Mouse (Mus musculus) midbrain, postnatal 0 days (tissue): ENCODE measurements around the gene Ston1. TPM values are rescaled to one million over a fixed set of nuclear protein-coding genes. Genes with fewer than 3 reads are reported as not detected.
A peak's percentile ranks its signal among the peaks of the same experiment; 100 is the strongest.

ENCODE experiments used
- ATAC-seq: fragments of 200-750 bp; cut with Nextera tagmentation; 2 replicates; pipeline ENCODE4 v1.8.0; 2017; ENCODE audit warnings: moderate number of reproducible peaks, mild to moderate bottlenecking, moderate TSS enrichment, moderate library complexity; ENCODE audit not compliant: low FRiP score
- DNase-seq: peaks from one replicate; pipeline ENCODE4 v3.0.0-alpha.2; 2015; ENCODE audit warnings: low spot score
- H3K27ac ChIP-seq: fragments of 300-500 bp; sonication (generic); 2 replicates; pipeline ENCODE4 v1.5.1; 2014; ENCODE audit warnings: low read depth, mild to moderate bottlenecking, low read length, mixed read lengths
- H3K27me3 ChIP-seq: fragments of 300-500 bp; sonication (generic); 2 replicates; pipeline ENCODE4 v1.6.1; 2014; ENCODE audit warnings: low read length, control low read depth, mixed read lengths; ENCODE audit not compliant: insufficient read depth
- H3K36me3 ChIP-seq: fragments of 300-500 bp; sonication (generic); 2 replicates; pipeline ENCODE4 v1.6.1; 2014; ENCODE audit warnings: low read length, control low read depth, mixed read lengths; ENCODE audit not compliant: insufficient read depth
- H3K4me1 ChIP-seq: fragments of 300-500 bp; sonication (generic); 2 replicates; pipeline ENCODE4 v1.6.1; 2014; ENCODE audit warnings: mild to moderate bottlenecking, control low read depth, antibody characterized with exemption, low read length, mixed read lengths; ENCODE audit not compliant: insufficient read depth
- H3K4me2 ChIP-seq: fragments of 300-500 bp; sonication (generic); 2 replicates; pipeline ENCODE4 v1.6.1; 2014; ENCODE audit warnings: low read depth, mild to moderate bottlenecking, low read length, mixed read lengths; ENCODE audit not compliant: poor library complexity, severe bottlenecking
- H3K4me3 ChIP-seq: fragments of 300-500 bp; sonication (generic); 2 replicates; pipeline ENCODE4 v1.5.1; 2014; ENCODE audit warnings: low read depth, mild to moderate bottlenecking, low read length, moderate library complexity
- H3K9ac ChIP-seq: fragments of 300-500 bp; sonication (generic); replicated peaks from 2 replicates; pipeline ENCODE4 v1.6.1; 2014; ENCODE audit warnings: mild to moderate bottlenecking, low read length, moderate library complexity, mixed read lengths; ENCODE audit not compliant: poor library complexity, severe bottlenecking
- H3K9me3 ChIP-seq: fragments of 300-500 bp; sonication (generic); 2 replicates; pipeline ENCODE4 v1.6.1; 2016; ENCODE audit warnings: low read length, control low read depth
- CTCF ChIP-seq: IDR thresholded peaks from 2 replicates; pipeline ENCODE4 v1.5.1; 2016; ENCODE audit warnings: antibody characterized with exemption, mild to moderate bottlenecking
- WGBS: fragments of 180-500 bp; shearing (Covaris S2); extraction: QIAGEN DNeasy Blood & Tissue Kit; methylation state at CpG from one replicate; pipeline ENCODE4 v1.1.7; 2014; 5-methylcytosine and 5-hydroxymethylcytosine counted together
- polyA plus RNA-seq: library from polyadenylated mRNA; unstranded; fragments of >200 nt; fragmentation: Nextera tagmentation; extraction: Ambion mirVana; gene quantifications from 2 replicates; pipeline ENCODE4 v1.2.1, GENCODE M21; 2015
- total RNA-seq: library from RNA; depleted of rRNA; stranded (reverse); fragments of >200 nt; gene quantifications from 2 replicates; pipeline ENCODE4 v1.2.3, GENCODE M21; 2014

Gene Ston1
- total and polyA plus RNA-seq, 2 experiments from 2014 or later, result 1.3 to 4.0 TPM

DNA sequence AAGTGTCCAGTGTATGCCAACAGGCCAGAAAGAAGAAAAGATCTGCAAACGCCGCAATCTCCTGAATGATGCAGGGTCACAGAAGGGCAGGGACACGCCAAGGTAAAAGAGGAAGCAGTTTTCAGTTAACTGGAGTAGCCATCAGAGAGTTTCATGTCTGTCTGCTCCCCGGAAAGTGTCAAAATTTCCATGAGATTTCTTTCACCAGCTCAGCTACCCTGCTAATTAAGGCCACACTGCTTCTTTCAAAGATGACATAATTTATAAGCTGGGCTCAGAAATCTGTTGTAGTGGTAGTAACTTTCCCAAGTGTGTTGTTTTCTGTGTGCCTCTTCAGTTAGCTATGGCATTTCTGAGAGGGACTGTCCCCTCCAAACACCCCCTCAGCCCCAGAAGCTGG lies 1.4 kb upstream of the Ston1 start:
- H3K9me3 ChIP-seq, result no peaks in the 10 kb centered on the region
- ATAC-seq (no peak), DNase-seq (no peak)
- no peak overlapping the region for H3K9ac ChIP-seq
- H3K4me2 ChIP-seq, result no peak overlapping the region
- H3K27me3 ChIP-seq, result no peaks in the 10 kb centered on the region; the same call in 1 of the 2 replicates
- 0 out of 2 replicates have a peak, but pooled peaks cover 2% of the 10 kb centered on the region for H3K4me1 ChIP-seq
- no peak overlapping the region for H3K27ac ChIP-seq
- H3K36me3 ChIP-seq, result no peaks in the 10 kb centered on the region
- 75% methylated on average over 4 of the region's 4 CpGs for WGBS
- H3K4me3 ChIP-seq, result no peak overlapping the region
- no peak for TF ChIP-seq CTCF

DNA sequence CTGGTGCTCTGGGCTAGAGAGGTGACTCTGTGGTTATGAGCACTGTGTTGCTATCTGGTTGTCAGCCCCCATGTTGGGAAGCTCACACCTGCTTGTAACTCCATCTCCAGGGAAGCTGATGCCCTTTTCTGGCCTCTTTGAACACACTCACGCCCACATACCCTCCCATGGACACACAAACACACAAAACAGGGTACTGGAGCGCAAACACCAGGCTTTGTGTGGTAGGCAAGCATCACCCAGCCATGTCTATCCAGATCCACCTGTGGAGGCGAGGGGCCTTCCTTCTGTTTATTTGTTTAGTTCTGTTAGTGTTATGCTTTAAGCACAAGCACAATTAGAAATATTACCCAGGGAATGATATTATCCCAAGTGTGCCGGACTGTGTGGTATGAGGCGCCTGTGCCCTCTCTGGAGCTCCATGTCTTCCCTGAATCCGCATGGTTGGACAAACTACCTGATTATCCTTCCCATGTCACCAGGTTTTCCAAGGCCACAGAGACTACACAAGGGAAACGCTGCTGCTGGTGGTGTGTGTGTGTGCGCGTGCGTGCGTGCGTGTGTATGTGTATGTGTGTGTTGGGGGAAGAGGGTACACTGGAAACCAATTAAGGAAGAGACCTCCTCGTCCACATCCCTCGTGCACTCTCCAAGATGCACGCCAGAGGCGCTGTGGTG lies 801 bp upstream of the Ston1 start:
- H3K27me3 ChIP-seq, result no peaks in the 10 kb centered on the region; the same call in 1 of the 2 replicates
- DNase-seq (peak; percentile 89), ATAC-seq (no peak; the same call in 1 of the 2 replicates)
- H3K4me2 ChIP-seq, result peak overlapping the region; percentile 86
- H3K27ac ChIP-seq, result no peak overlapping the region; the same call in 1 of the 2 replicates
- WGBS, result 27% methylated on average over 16 of the region's 16 CpGs
- H3K36me3 ChIP-seq, result no peaks in the 10 kb centered on the region
- no peak overlapping the region; the same call in 1 of the 2 replicates for H3K9ac ChIP-seq
- H3K4me1 ChIP-seq, result 0 out of 2 replicates have a peak, but pooled peaks cover 2% of the 10 kb centered on the region
- peak; percentile 84 for TF ChIP-seq CTCF
- no peaks in the 10 kb centered on the region for H3K9me3 ChIP-seq
- H3K4me3 ChIP-seq, result peak overlapping the region; percentile 46

DNA sequence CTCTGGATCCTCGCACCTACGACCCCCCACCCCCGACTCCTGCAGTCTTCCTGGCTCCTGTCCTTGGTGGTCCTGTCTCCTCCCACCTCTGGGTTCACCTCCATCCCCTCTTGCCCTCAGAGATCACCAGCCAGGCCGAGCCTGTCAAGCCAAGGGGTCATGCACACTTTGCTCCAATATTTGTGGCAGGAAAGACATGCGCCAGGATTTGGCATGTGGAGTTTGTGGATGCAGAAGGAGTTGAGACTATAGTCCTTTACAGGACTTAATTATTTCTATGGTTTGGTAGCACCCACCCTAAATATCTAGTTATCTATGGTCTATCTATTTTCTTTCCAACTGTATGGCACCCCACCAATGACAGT lies 554 bp downstream of the Ston1 start:
- Histone ChIP-seq H3K4me2 (peak overlapping the region; percentile 86), H3K9ac (peak overlapping the region; percentile 63; the same call in 1 of the 2 replicates), H3K27ac (peak overlapping the region; percentile 9; the same call in 1 of the 2 replicates), H3K36me3 (no peaks in the 10 kb centered on the region), H3K4me1 (0 out of 2 replicates have a peak, but pooled peaks cover 2% of the 10 kb centered on the region), H3K9me3 (no peaks in the 10 kb centered on the region), H3K27me3 (no peaks in the 10 kb centered on the region; the same call in 1 of the 2 replicates), H3K4me3 (peak overlapping the region; percentile 46)
- ATAC-seq (no peak; the same call in 1 of the 2 replicates), DNase-seq (no peak)
- TF ChIP-seq CTCF, result no peak
- WGBS, result 16% methylated on average over 5 of the region's 5 CpGs

DNA sequence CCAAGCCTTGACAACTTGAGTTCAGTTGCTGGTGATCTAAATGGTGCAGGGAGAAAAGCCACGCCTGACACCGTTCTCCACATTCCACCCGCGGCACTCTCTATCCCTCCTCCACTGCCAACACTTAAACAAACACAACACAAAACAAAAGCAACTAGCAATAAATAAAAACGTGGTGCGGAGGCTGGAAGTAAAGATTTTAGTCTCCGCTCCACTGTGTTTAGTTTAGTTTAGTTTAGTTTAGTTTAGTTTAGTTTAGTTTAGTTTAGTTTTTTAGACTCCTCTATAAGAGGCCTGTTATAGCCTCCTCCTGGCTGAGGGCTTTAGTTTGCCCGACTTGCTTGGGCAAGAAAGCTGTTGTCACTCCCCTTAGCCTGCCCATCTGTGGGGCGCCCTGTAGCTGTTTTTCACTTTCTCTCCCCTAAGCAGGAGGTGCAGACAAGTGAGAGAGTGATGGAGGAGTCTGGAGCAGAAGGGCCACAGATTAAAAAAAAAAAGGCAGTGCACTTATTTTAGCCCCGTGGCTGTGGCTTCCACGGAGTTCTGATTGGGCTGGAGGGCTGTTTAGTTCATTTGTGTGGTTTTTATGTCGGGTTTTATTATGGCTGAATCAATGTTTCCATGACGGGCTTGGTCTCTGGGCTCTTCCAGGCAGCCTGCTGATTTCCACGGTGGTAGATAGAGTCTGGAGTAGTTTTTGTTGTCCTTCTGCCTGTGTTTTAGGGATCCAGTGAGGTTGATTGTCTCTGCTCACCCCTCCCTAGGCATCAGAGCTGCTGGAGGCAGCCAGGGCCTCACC lies 1.3 kb downstream of the Ston1 start:
- TF ChIP-seq CTCF, result peak; percentile 12; the same call in 1 of the 2 replicates

DNA sequence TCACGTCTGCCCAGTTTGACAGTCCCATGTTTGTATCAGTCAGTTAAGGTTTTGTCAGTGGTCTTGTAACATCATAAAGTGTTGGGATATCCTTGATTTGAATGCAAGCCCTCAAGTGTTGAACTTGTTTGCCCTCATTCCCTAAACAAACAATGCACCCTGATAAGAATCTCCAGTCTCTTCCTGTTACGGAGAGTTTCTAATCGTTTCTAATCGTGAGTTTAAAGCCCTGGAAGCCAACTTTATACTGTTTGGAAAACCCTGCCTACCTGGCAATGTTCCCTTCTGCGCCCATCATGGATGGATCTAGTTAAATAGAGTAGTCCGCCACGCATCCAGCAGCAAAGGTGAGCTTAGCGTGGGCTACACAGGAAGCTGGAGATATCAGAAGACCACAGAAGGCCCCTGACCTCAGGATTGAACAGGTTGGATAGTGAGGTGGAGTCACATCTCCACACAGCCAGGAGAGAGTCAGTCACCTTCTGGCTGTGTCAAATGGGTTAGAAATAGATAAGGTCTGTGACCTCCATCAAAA lies 3.1 kb downstream of the Ston1 start:
- Histone ChIP-seq H3K27me3 (no peaks in the 10 kb centered on the region; the same call in 1 of the 2 replicates), H3K9me3 (no peaks in the 10 kb centered on the region), H3K4me2 (no peak overlapping the region), H3K9ac (no peak overlapping the region), H3K36me3 (no peaks in the 10 kb centered on the region), H3K4me3 (no peak overlapping the region), H3K27ac (no peak overlapping the region), H3K4me1 (0 out of 2 replicates have a peak, but pooled peaks cover 2% of the 10 kb centered on the region)
- ATAC-seq (no peak), DNase-seq (no peak)
- no peak for TF ChIP-seq CTCF
- WGBS, result 80% methylated on average over 8 of the region's 8 CpGs

More for the DNA sequence above, 1.3 kb downstream of the Ston1 start:
- DNase-seq, result no peak
- Histone ChIP-seq H3K36me3 (no peaks in the 10 kb centered on the region), H3K9ac (no peak overlapping the region), H3K4me2 (peak overlapping the region; percentile 15; the same call in 1 of the 2 replicates), H3K4me1 (0 out of 2 replicates have a peak, but pooled peaks cover 2% of the 10 kb centered on the region), H3K4me3 (no peak overlapping the region), H3K27me3 (no peaks in the 10 kb centered on the region; the same call in 1 of the 2 replicates), H3K27ac (no peak overlapping the region), H3K9me3 (no peaks in the 10 kb centered on the region)
- 30% methylated on average over 14 of the region's 14 CpGs for WGBS
- ATAC-seq, result no peak
